Comparison of ENCODE assay signal across 34 mouse cellular contexts in the genomic region with DNA sequence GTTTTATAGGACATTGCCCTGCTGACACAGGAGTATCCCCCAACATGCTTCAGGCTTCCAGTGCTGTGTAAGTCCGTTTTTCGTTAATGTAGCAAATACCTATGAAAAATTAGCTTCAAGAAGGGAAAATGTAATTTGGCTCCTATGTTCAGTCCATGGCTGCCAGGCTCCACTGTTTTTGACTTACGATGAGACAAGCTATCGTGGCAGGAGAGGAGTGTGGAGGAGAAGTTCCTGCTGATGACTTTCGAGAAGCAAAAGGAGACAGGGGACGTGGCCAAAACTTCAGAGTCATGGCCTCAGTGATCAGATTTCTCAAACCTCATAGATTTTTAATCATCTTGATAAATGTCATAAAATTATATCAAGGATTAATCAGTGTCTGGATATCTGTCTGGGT.
"Had no signal": no experiment of that assay in that cellular context is flagged by ENCODE, and none has a peak within 500 bp of the region (broad histone marks: within the 10 kb centered on the region; RNA-seq: fewer than 3 reads in every experiment).

No protein-coding gene starts in this region.

- H3K9ac ChIP-seq: heart, embryonic 12.5 days; heart, embryonic 13.5 days; heart, embryonic 15.5 days; hindbrain, embryonic 12.5 days; hindbrain, embryonic 13.5 days; hindbrain, embryonic 14.5 days; hindbrain, embryonic 15.5 days; intestine, embryonic 15.5 days; kidney, embryonic 15.5 days had no signal

- ATAC-seq: hindbrain, embryonic 16.5 days; hindbrain, postnatal 0 days; inflammation-experienced regulatory T-cells, adult 6 months; intestine, embryonic 15.5 days; intestine, embryonic 16.5 days; intestine, postnatal 0 days had no signal

- H3K4me1 ChIP-seq: heart, embryonic 10.5 days; heart, embryonic 12.5 days; heart, embryonic 13.5 days; heart, embryonic 15.5 days; hindbrain, embryonic 12.5 days; hindbrain, embryonic 13.5 days; hindbrain, embryonic 15.5 days; intestine, embryonic 15.5 days had no signal

- H3K9me3 ChIP-seq: heart, embryonic 10.5 days; heart, embryonic 12.5 days; heart, embryonic 13.5 days; heart, embryonic 15.5 days; hindbrain, embryonic 10.5 days; hindbrain, embryonic 12.5 days; hindbrain, embryonic 13.5 days; hindbrain, embryonic 15.5 days; intestine, embryonic 15.5 days; kidney, embryonic 15.5 days had no signal

- H3K27ac ChIP-seq: heart, embryonic 10.5 days; heart, embryonic 13.5 days; heart, embryonic 15.5 days; hindbrain, embryonic 10.5 days; hindbrain, embryonic 12.5 days; hindbrain, embryonic 13.5 days; hindbrain, embryonic 14.5 days; hindbrain, embryonic 15.5 days; hindbrain, postnatal 0 days; intestine, embryonic 15.5 days; kidney, postnatal 0 days; layer of hippocampus, adult 2 months had no signal

- H3K4me2 ChIP-seq: heart, embryonic 11.5 days; heart, embryonic 12.5 days; heart, embryonic 13.5 days; heart, embryonic 15.5 days; hindbrain, embryonic 12.5 days; hindbrain, embryonic 13.5 days; hindbrain, embryonic 14.5 days; hindbrain, embryonic 15.5 days; intestine, embryonic 15.5 days; kidney, embryonic 15.5 days had no signal

- DNase-seq: heart, postnatal 10 days; heart, postnatal 14 days; heart, postnatal 4 days; kidney, adult 11 months; kidney, adult 18-20 months; kidney, adult 2 months; kidney, adult 8-10 months; kidney, adult 9 months; kidney, postnatal 10 days; kidney, postnatal 14 days; kidney, postnatal 25 days; kidney, postnatal 36 days; kidney, postnatal 4 days; layer of hippocampus, adult 9-11 months; layer of hippocampus, postnatal 36 days had no signal

- H3K36me3 ChIP-seq: heart, embryonic 10.5 days; heart, embryonic 12.5 days; heart, embryonic 13.5 days; heart, embryonic 15.5 days; hindbrain, embryonic 10.5 days; hindbrain, embryonic 12.5 days; hindbrain, embryonic 13.5 days; hindbrain, embryonic 15.5 days; intestine, embryonic 15.5 days; kidney, embryonic 15.5 days had no signal

- H3K4me3 ChIP-seq: heart, embryonic 10.5 days; heart, embryonic 12.5 days; heart, embryonic 13.5 days; heart, embryonic 15.5 days; hindbrain, embryonic 10.5 days; hindbrain, embryonic 12.5 days; hindbrain, embryonic 13.5 days; hindbrain, embryonic 15.5 days; intestine, embryonic 15.5 days; kidney, embryonic 15.5 days; layer of hippocampus, adult 2 months had no signal

- H3K27me3 ChIP-seq: heart, embryonic 12.5 days; heart, embryonic 13.5 days; heart, embryonic 15.5 days; hindbrain, embryonic 12.5 days; hindbrain, embryonic 13.5 days; hindbrain, embryonic 15.5 days; intestine, embryonic 15.5 days; kidney, embryonic 15.5 days had no signal
